Mouse (Mus musculus) left cerebral cortex, adult 18-20 months (tissue): ENCODE results near the gene Nbl1. TPM values are rescaled to one million over a fixed set of nuclear protein-coding genes. Genes with fewer than 3 reads are reported as not detected.

Experiments used
- DNase-seq, 2 experiments: peaks; one replicate each; pipeline ENCODE4 v3.0.0; 2021 to 2022; ENCODE audit warnings: low spot score in 2 of 2, mixed read lengths in 1 of 2
- long read RNA-seq, 2 experiments: library from polyadenylated mRNA; stranded (forward); transcript quantifications; one replicate each; pipeline ENCODE4 v2.0.0; 2021
- total RNA-seq, 2 experiments: library from RNA; stranded (reverse); gene quantifications; 2 replicates each; pipeline ENCODE4 v1.2.3; 2021

Nbl1 gene
- 10 to 100 TPM; 62.6 to 66.6 TPM for total RNA-seq
- long read RNA-seq, experiment 1, transcript Nbl1-201 (4 exons, 1,793 nt), result major isoform, 89 of 120 reads
- long read RNA-seq, experiment 1, partial matches to known transcripts, result 11 of 120 reads
- long read RNA-seq, experiment 1, other reads (novel, unspliced or antisense), result 20 of 120 reads
- long read RNA-seq, experiment 2, transcript Nbl1-201 (4 exons, 1,793 nt), result major isoform, 63 of 99 reads
- long read RNA-seq, experiment 2, partial matches to known transcripts, result 17 of 99 reads
- long read RNA-seq, experiment 2, other reads (novel, unspliced or antisense), result 19 of 99 reads

DNA sequence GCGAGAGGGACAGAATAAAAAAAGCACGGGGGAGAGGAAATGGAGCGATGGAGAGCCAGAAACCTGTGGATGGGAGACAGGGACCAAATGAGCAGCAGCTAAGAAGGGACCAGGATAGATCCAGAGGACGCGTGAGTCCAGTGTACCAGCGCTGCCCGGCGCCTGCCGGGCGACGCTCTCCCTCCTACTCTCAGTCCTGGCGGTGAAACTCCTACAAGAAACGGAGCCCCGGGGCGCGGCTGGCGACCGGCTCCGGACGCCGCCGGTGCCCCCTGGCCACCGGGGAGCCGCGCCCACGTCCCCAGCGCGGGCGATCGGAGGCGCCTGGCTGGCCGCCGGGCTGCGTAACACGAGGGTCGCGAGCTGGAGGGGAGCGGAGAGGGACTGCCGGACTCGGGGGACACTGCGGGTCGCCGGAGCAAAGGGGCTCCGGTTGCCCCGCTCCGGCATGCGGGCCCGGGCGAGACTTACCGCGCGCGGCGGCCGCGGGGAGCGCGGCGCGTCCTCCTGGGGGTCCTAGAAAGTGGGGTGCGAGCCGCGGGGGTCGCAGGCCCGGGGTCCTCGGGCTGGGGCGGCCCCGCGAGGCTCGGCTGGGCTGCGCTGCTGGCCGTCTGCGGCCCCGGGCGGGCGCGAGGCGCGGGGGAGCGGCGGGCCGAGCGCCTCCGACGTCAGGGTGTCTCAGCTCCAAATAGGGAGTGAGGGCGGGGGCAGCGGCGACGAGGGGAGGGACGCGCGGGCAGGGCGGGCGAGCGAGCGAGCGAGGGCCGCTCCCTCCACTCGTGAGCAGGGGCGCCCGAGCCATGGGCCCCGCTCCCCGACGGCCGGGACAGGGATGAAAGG is at the start of gene Nbl1:
TSS of gene Nbl1 (minus strand) at position 638 of the 840 bp plus-strand sequence.
- DNase-seq, result peak in 1 of 2 experiments; percentile 40

DNA sequence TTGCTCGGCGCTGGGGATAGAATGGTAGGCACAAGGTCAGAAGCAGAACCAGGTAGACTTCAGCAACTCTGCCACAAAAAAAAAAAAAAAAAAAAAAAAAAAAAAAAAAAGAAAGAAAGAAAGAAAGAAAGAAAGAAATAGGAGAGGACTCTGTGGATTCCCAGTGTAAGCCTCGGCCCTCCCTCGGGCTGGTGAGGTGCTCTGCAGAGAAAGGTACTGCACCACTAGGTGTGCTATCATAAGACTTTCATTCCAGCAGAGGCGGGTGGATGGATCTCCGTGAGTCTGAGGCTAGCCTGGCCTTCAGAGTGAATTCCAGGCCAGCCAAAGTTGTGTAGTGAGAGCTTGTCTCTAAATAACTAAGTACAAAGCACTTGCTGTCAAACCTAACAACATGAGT is 49.0 kb upstream of the Nbl1 start:
- no peak for DNase-seq

DNA sequence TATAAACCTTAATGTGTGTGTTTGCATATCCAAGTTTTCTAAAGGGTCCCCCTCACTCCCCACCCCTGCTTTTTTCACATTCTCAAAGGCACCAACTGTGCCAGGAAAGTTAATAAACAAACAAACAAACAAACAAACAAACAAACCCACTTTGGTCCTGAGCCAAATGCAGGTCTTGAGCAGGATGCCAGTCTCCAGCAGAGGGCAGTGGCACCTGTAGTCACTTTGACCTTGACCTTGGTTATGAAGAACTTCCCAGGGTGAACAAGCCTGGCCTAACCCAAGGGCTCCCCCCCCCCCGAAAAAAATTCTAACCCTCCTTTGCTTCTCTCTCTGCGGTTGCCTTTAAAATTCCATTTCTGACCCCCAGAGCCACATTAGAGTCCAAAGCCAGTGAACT is 47.5 kb upstream of the Nbl1 start:
- no peak for DNase-seq

DNA sequence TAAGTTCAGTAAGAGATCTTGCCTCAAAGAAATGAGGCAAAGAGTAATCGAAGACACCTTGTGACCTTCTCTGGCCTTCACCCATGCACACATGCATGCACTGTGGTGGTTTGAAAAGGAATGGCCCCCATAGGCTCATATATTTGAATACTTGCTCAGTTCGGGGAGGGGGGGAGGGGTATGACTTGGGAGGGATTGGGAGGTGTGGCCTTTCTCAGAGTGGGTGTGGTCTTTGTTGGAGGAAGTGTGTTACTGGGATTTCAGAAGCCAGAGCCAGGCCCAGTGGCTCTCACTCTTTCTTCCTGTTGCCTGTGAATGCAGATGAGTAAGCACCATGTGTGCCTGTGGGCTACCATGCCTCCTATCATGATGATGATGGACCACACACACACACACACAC is 43.2 kb upstream of the Nbl1 start:
- DNase-seq, result no peak

DNA sequence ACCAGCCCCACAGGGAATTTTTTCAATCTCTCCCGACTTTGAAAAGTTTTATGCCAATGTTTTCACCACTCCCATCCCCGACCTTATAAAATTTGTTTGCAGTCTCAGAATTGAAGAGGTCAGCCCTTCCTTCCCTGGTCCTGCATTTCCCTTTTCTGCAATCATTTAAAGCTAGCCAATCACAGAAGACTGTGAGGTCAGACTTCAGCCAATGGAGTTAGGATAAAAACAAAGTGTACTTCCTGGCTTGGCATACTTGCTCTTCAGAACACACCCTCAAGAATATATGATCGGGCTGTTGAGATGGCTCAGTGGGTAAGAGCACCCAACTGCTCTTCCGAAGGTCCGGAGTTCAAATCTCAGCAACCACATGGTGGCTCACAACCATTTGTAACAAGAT is 40.3 kb upstream of the Nbl1 start:
- DNase-seq, result no peak

DNA sequence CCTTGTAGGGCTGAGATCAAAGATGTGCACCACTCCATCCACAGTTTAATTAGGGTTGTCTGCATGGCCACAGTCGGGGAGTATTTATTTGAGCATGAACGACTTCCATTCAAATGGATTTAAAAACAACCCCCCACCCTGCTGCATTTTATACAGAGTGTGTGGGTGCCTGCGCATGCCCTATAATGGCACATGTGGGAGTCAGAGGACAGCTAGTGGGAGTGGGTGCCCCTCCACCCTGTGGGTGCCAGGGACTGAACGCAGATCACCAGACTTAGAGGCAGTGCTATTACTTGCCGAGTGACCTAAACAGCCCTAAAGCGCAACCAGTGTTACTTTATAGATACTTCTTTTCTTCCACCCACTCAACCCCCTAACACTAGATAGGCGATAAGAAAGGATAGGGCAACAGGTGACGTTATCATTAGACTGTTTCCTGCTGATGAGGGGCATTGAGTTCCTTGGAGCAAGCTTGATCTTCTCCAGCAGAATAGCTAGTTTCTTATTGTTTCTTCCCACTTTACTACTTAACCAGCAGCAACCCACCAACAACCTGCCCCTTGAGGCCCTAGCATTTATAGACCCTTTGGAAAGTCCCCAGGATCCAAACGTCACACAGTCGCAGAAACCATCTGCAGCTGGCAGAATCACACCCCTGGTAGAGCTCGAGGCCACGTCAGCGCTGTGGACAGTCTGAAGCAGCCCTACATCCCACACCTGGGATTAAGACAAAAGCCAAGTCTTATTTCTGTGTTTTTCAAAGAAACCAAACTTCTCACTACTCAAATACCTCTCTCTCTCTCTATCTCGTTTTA is 39.3 kb upstream of the Nbl1 start:
- peak in 1 of 2 experiments; percentile 17 for DNase-seq

DNA sequence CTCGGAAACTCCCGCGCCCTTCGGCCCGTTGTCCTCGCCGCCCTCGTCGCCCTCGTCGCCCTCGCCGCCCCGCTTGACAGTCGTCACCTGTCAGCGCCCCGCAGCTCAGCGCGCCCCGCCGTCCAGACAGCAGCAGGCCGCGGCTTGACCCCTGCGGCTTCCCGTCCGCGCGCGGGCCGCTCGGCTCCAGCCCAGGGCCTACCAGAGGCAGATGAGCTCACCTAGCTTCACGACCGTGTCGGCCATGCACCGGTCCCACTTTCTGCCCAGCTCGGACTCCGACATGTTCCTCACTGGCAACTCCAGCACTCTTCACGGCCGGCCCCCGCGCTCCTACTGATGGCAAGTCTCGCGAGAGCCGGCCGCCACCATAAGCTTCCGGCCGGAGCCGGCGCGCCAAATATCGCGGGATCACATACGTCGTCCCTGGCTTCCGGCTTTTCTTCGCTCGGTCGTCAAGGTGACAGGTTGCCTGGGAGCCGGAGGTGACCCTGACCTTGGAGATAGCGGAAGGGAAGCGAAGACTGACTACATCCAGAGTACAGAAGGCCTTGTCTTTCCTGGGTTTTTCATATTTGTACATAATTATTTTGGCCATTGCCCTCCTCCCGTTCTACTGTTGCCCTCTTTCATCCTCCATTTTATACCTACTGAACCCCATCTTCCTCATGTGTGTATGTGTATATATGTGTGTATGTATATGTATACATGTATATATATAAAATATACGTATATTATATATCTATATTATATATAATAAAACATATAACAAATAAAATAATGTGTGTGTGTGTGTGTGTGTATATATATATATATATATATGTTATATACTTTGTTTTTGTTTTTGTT is 38.1 kb upstream of the Nbl1 start, which contains the start of gene Minos1:
TSS of gene Minos1 (minus strand) at position 413 of the 849 bp plus-strand sequence.
- peak; percentile 98 for DNase-seq

DNA sequence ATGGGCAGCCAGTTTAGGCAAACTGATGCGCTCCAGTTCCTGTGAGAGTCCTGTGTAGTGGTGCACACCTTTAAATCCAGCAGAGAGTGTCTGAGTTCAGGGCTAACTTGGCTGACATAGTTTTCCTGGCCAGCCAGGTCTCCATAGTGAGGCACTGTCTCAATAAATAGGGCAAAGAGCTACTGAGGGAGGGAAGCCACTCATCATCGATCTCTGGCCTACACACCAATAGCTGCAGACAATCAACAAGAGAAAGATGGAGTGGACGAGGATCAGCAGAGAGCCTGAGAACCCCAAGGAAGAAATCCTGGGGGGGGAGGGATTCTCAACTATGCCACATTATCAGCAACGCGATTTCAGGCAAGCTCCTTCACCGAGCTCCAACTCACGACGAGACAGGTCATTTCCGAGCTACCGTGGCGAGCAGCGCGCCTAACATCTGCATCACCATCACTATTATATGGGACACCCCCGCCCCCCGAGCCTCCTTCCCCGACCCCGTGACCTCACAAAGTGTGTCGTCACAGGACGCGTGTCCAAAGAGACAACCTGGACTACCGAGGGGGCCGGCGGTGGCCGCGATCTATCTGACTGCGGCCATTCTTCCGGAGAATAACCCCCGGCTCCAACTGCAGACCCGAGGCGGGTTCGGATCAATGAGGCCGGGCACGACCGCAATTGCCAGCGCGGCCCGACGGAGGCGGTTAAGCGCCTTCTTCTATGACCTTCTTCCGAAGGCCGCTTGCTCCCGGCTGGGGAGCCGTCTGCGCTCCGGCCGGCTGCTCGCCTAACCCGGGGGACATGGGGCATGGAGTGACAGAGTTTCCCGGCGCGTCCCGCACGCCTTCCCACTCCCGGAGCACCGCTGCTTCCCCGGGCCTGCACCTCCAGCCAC is 37.3 kb upstream of the Nbl1 start:
- DNase-seq, result peak; percentile 13 to 25

DNA sequence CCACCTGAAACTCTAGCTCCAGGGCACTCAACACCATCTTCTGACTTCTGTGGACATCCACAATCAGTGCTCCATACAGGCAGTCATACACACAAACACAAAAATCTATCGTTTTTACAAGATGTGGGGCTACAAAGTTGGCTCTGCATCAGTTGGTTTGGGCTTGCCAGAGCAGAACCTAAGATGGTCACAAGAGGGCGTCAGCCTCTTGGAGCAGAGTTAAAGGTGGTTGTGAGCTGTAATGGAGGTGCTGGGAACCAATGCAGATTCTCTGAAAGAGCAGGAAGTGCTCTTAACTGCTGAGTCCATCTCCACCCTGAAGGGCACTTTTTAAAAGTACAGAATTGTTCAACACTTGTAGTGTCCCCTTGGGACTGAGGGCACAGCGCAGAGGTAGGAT is 33.7 kb upstream of the Nbl1 start:
- DNase-seq, result no peak

DNA sequence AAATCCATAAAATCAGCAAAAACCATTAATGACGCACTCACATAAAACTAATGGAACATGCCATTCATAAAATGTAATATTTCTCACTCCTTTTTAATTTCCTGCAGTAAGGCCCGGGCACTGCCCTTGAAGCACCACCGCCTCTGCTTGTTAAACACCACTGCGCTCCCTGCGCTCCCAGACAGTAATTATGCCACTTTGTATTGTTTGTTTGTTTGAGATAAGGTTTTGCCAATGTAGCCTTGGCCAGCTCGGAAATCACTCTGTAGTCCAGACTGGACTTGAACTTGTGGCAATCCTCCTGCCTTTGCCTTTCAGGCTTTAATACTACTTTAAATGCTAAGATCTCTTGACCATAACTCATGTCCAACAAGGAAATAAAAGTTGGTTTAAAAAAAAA is 32.1 kb upstream of the Nbl1 start:
- no peak for DNase-seq

DNA sequence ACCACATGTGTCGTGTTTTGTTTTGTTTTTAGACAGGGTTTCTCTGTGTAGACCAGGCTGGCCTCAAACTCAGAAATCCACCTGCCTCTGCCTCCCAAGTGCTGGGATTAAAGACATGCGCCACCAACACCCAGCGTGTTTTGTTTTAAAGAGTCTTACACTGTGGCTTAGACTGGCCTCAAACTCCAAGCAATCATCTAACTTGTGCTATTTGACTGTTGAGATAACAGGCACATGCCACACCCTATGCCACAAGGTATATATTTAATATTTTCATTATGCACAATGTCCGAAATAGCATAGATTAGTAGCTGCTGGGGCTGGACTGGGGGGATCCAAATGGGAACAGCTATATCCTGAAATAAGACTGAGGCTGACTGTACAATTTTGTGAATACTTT is 29.8 kb upstream of the Nbl1 start:
- DNase-seq, result no peak

DNA sequence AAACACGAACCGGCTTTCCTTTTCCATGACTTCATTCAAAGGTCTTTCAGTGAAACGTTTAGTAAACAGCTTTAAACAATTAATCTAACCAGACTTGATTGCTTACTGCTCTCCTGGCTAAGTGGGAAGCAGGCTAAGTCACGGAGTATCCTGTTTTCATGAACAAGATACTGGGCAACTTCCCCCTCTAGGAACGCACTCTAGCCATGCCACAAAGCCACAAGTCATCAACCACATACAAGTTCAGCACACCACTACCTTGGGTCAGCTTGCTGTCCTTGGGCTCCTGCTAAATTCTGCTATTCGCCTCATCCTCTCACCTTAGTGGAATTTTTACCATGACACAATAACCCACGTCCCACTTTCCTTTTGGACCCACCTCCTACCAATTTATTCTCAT is 28.2 kb upstream of the Nbl1 start:
- no peak for DNase-seq

DNA sequence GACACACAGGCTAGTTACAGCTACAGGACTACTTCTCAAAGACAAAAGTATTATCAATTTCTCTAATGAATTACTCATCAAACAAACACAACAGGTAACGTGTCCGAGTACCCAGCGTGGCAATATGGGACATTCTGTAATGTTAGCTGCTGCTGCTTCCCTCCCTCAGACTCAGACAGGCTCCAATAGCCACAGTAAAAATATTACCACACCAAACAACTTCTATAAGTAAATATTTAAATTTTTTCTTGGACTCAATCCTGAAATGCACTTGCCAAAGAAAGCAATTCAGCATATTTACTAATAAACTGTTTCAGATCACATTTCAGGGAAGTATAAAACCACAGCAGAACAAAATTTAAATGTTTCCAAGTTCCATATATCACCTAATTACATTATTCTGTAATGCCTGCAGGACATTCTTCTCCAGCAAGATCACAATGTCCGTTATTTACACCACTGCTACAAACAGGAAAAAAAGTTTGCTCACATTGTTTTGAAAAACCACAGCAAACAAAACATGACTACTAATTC is 27.6 kb upstream of the Nbl1 start:
- DNase-seq, result no peak

DNA sequence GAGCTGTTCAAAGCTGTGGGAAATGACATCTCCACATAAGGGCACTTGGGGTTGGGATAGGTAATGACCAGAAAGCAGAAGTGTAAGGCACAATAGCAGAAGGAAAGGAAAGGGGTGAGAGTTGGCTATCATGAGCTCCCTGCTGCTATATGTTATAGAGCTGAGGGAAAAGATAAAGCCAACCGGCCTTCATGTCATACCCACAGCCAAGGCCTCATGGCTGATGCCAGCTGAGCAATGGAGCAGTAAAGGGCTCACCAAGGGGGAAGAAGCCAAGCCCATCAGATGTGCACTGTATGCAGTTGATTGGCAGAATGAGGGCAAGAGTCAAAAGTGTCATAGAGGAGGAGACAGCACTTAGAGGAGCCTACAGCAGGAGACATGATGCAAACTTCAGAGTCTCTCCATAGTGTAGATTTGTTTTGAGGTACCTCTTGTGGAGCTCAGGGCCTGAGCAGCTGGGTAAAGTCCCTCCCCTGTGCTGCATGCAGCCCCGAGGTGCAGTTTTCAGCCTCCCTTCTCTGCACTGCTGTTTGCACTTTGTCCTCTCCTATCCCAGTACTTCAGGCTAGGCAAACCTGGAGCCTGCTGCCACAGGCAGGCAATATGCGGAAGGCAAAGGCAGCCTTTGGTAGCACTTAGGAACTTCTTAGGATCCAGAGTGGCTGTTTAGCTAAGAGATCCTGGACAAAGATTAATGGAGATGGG is 23.7 kb upstream of the Nbl1 start:
- DNase-seq, result no peak

DNA sequence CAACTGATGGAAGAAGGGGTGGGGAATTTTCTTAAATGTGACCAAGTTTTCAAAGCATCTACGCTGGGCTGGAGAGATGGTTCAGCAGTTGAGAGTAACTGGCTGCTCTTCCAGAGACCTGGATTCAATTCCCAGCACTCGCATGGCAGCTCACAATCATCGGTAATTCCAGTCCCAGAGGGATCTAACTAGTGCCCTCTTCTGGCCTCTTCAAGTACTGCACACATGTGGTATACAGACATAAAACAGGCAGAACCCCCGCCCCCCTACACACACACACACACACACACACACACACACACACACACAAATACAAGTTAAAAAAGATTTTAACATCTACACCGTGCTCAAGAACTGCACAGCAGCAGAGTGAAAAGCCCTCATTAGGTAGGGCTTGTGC is 22.9 kb upstream of the Nbl1 start:
- DNase-seq, result no peak

DNA sequence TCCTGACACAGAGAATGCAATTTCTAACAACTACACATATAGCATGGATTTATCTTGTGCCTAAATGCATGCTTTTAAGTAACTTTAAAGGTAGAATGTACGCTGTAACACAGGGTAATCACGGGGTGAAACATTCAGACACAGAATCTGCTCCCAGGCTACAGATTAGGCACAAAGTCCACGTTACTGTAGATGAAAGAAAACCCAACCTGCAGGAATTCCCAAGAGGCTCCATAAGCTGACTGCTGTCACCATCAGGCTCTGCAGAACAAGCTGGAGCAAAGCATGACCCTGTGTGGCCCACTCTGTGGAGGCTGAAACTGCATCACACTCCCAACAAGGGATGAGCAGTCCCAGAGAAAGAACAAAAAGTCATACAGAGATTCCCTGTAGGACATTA is 19.7 kb upstream of the Nbl1 start:
- DNase-seq, result no peak

DNA sequence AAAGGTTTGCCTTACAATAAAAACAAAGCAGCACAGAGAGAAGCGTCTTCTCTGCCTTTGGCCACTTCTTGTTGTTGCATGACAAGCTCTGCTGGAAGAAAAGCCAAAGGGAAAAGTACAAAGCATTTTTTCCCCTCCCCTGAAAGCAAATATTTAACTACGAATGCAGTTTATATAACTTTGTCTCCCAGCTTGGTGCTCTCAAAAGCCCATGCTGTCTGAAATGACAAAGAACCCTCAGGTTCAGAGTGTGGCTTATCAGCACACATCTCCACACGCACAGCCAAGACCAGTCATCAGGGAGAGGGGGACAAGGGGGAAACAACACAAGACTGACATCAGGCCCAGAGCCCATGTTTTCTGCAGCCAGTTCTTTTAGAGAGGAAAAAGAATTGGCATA is 18.6 kb upstream of the Nbl1 start:
- no peak for DNase-seq

DNA sequence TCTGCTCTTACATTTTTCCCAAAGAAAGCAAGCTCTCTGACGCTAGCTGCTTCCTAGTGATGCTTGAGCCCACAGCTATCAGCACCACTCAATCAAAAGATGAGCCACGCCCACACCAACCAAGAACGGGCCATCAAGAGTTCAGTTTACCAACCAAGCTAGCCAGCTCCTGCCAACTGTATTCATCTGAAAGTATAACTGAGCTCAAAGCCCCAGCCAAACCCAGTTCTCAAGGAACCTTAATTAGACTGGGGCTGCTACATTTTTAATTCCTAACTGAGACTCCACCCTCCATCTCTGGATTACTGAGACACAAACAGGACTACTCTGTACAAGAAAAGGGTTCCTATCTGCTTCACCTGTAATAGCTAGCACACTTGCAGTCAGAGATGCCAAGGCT is 18.1 kb upstream of the Nbl1 start:
- DNase-seq, result no peak

DNA sequence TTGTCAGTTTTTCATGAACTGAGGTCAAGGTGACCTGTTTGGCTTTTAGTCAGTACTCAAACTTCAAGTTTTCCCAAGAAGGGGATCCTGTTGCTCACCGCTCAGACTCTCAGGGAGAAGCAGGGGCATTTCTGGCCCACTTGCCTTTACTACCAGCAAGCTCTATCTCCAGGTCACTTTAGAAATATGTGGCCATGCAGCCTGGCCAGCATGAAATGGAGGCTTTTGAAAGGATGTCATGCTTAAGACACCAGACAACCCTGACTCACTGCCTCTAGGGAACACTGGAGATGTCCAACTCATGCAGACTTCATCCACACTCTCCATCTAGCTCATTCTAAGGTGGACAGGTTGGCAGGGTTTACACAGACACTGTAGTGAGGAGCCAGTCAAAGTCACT is 12.7 kb upstream of the Nbl1 start:
- no peak for DNase-seq
